Mouse (Mus musculus) thymus, adult 2 months (tissue): Measurements from ENCODE around the gene Josd1. TPM values are rescaled to one million over a fixed set of nuclear protein-coding genes. Genes with fewer than 3 reads are reported as not detected.

Experiments
- DNase-seq: peaks from one replicate; pipeline ENCODE4 v3.0.0; 2021
- H3K27ac ChIP-seq: fragments of 200-500 bp; 2 replicates; pipeline ENCODE4 v1.5.1; 2012; ENCODE audit warnings: low read length, control low read depth; ENCODE audit not compliant: control insufficient read depth, insufficient read depth
- H3K27me3 ChIP-seq: fragments of 200-500 bp; 2 replicates; pipeline ENCODE4 v1.6.1; 2012; ENCODE audit warnings: mild to moderate bottlenecking, low read length, moderate library complexity, mixed read lengths; ENCODE audit not compliant: control insufficient read depth, insufficient read depth
- H3K36me3 ChIP-seq: fragments of 200-500 bp; 2 replicates; pipeline ENCODE4 v1.6.1; 2012; ENCODE audit warnings: mild to moderate bottlenecking, low read length, moderate library complexity; ENCODE audit not compliant: control insufficient read depth, insufficient read depth
- H3K4me1 ChIP-seq: fragments of 200-500 bp; replicated peaks from 2 replicates; pipeline ENCODE4 v1.6.1; 2012; ENCODE audit warnings: low read length; ENCODE audit not compliant: control insufficient read depth, insufficient read depth
- H3K4me3 ChIP-seq: fragments of 200-500 bp; 2 replicates; pipeline ENCODE4 v1.5.1; 2012; ENCODE audit warnings: mild to moderate bottlenecking, low read length, control low read depth, moderate library complexity; ENCODE audit not compliant: control insufficient read depth, insufficient read depth
- CTCF ChIP-seq: fragments of 200-500 bp; IDR thresholded peaks from 2 replicates; pipeline ENCODE4 v1.5.1; 2012; ENCODE audit warnings: mild to moderate bottlenecking, control low read depth, low read length, moderate library complexity, borderline replicate concordance; ENCODE audit not compliant: control insufficient read depth, poor library complexity, insufficient read depth; ENCODE audit errors: extremely low read depth
- POLR2A ChIP-seq: fragments of 200-500 bp; IDR thresholded peaks from 2 replicates; pipeline ENCODE4 v1.6.1; 2012; ENCODE audit warnings: mild to moderate bottlenecking, low read length, control low read depth, moderate library complexity; ENCODE audit not compliant: control insufficient read depth, poor library complexity, insufficient read depth; ENCODE audit errors: extremely low read depth
- WGBS: fragments of 180-500 bp; shearing (Covaris S2); methylation state at CpG from one replicate; pipeline ENCODE4 v1.1.7; 2018; 5-methylcytosine and 5-hydroxymethylcytosine counted together
- polyA plus RNA-seq: library from polyadenylated mRNA; depleted of rRNA; stranded (reverse); fragments of >200 nt; gene quantifications from 2 replicates; pipeline ENCODE4 v1.2.3, GENCODE M21; 2012

Josd1 gene
- polyA plus RNA-seq, 1 experiment = 23.8 TPM

- peak; percentile 89 for DNase-seq
- no peak within 1 kb of the TSS for H3K27ac ChIP-seq
- 20% methylated on average over 33 of the region's 33 CpGs for WGBS
Measured at GRCm38 (mm10) chr15:79670249-79670971, 17.3 kb downstream of the Josd1 start, which contains the start of gene Tomm22. Tomm22 (plus strand) TSS chr15:79670861.

GRCm38 (mm10) chr15:79669195-79669594, 18.5 kb downstream of the Josd1 start:
- Histone ChIP-seq H3K27ac (no peak overlapping the region), H3K27me3 (no peaks in the 10 kb centered on the region), H3K4me3 (no peak overlapping the region), H3K36me3 (peaks cover 13% of the 10 kb centered on the region), H3K4me1 (peaks cover 5% of the 10 kb centered on the region)
- no peak for DNase-seq
- 93% methylated on average over 10 of the region's 10 CpGs for WGBS
- TF ChIP-seq CTCF (no peak), POLR2A (no peak)

More at GRCm38 (mm10) chr15:79670249-79670971, 17.3 kb downstream of the Josd1 start, which contains the start of gene Tomm22:
- TF ChIP-seq POLR2A (peak; percentile 68; the same call in 1 of the 2 replicates), CTCF (0 out of 2 replicates have a peak, but pooled peaks have one; percentile 59)
- no peaks in the 10 kb centered on the region for H3K27me3 ChIP-seq
- peaks cover 25% of the 10 kb centered on the region for H3K36me3 ChIP-seq
- H3K4me3 ChIP-seq = peak within 1 kb of the TSS; percentile 86
- peaks cover 5% of the 10 kb centered on the region for H3K4me1 ChIP-seq

- Histone ChIP-seq H3K27ac (no peak overlapping the region), H3K4me3 (no peak overlapping the region), H3K27me3 (no peaks in the 10 kb centered on the region), H3K4me1 (peaks cover 2% of the 10 kb centered on the region), H3K36me3 (no peaks in the 10 kb centered on the region)
- WGBS = 98% methylated on average over 8 of the region's 8 CpGs
- no peak for DNase-seq
- TF ChIP-seq CTCF = no peak
- TF ChIP-seq POLR2A = no peak
Measured at GRCm38 (mm10) chr15:79664666-79665065, 23.1 kb downstream of the Josd1 start.

- Histone ChIP-seq H3K36me3 (no peaks in the 10 kb centered on the region), H3K4me1 (peaks cover 10% of the 10 kb centered on the region), H3K4me3 (no peak overlapping the region), H3K27ac (no peak overlapping the region), H3K27me3 (no peaks in the 10 kb centered on the region)
- 80% methylated on average over 4 of the region's 4 CpGs for WGBS
- TF ChIP-seq CTCF (peak; percentile 69; the same call in 1 of the 2 replicates), POLR2A (no peak)
- peak; percentile 64 for DNase-seq
Measured at GRCm38 (mm10) chr15:79661852-79662251, 25.9 kb downstream of the Josd1 start.

- peak within 1 kb of the TSS; percentile 66; the same call in 1 of the 2 replicates for H3K27ac ChIP-seq
- DNase-seq = peak; percentile 92
- peak within 1 kb of the TSS; percentile 85 for H3K4me3 ChIP-seq
- peaks cover 10% of the 10 kb centered on the region for H3K4me1 ChIP-seq
- peak; percentile 77 for TF ChIP-seq POLR2A
- 0 out of 2 replicates have a peak, but pooled peaks have one; percentile 44 for TF ChIP-seq CTCF
- no peaks in the 10 kb centered on the region for H3K27me3 ChIP-seq
- under 1% methylated on average over 55 of the region's 55 CpGs for WGBS
- H3K36me3 ChIP-seq = no peaks in the 10 kb centered on the region
Measured at GRCm38 (mm10) chr15:79658531-79659375, 29.0 kb downstream of the Josd1 start, which contains the start of the genes Fam227a and Cby1. Fam227a (minus strand) TSS chr15:79658956. Cby1 (plus strand) TSS chr15:79659199.
